Mouse (Mus musculus): ENCODE results near the gene Fkrp. TPM values are rescaled to one million over a fixed set of nuclear protein-coding genes. Genes with fewer than 3 reads are reported as not detected.
A peak's percentile ranks its signal among the peaks of the same experiment; 100 is the strongest.

The Fkrp gene
- polyA plus RNA-seq, 1 experiment from 2014 or later, result 8.7 TPM

- H3K36me3 ChIP-seq (replicated peaks; ENCODE audit: insufficient read depth, low read length), result peaks cover 41% of the 10 kb centered on the region
- H3K4me3 ChIP-seq (ENCODE audit: low read depth, low read length), result peak overlapping the region; percentile 84
- no peaks in the 10 kb centered on the region for H3K27me3 ChIP-seq (ENCODE audit: insufficient read depth, low read length)
- TF ChIP-seq CTCF (IDR thresholded peaks at IDR 0.05; ENCODE audit: low read depth) (no peak), EP300 (IDR thresholded peaks at IDR 0.05; ENCODE audit: low read depth) (no peak)
- H3K4me2 ChIP-seq (ENCODE audit: low read depth, low read length), result peak overlapping the region; percentile 91
- WGBS (ENCODE audit: insufficient replicate concordance), result 76% methylated on average over 8 of the region's 8 CpGs
- no peak overlapping the region for H3K27ac ChIP-seq (ENCODE audit: low read depth)
- H3K9ac ChIP-seq (replicated peaks), result peak overlapping the region; percentile 11; the same call in 1 of the 2 replicates
- H3K9me3 ChIP-seq (ENCODE audit: low read length), result no peaks in the 10 kb centered on the region
- peaks cover 31% of the 10 kb centered on the region for H3K4me1 ChIP-seq (ENCODE audit: insufficient read depth)
- DNase-seq, result no peak
- ATAC-seq, result no peak
Observed at GRCm38 (mm10) chr7:16785541-16786083, 30.9 kb downstream of the Fkrp start.

GRCm38 (mm10) chr7:16784498-16784976, 32.0 kb downstream of the Fkrp start:
- peak overlapping the region; percentile 81 for H3K9ac ChIP-seq (replicated peaks)
- DNase-seq, result peak; percentile 51
- no peak for ATAC-seq
- no peaks in the 10 kb centered on the region for H3K9me3 ChIP-seq (ENCODE audit: low read length)
- no peak for TF ChIP-seq EP300 (IDR thresholded peaks at IDR 0.05; ENCODE audit: low read depth)
- H3K27me3 ChIP-seq (ENCODE audit: insufficient read depth, low read length), result no peaks in the 10 kb centered on the region
- H3K4me2 ChIP-seq (ENCODE audit: low read depth, low read length), result peak overlapping the region; percentile 91
- H3K4me3 ChIP-seq (ENCODE audit: low read depth, low read length), result peak overlapping the region; percentile 84
- peaks cover 32% of the 10 kb centered on the region for H3K4me1 ChIP-seq (ENCODE audit: insufficient read depth)
- H3K27ac ChIP-seq (ENCODE audit: low read depth), result peak overlapping the region; percentile 97
- WGBS (ENCODE audit: insufficient replicate concordance), result 62% methylated on average over 10 of the region's 10 CpGs
- H3K36me3 ChIP-seq (replicated peaks; ENCODE audit: insufficient read depth, low read length), result peaks cover 32% of the 10 kb centered on the region

GRCm38 (mm10) chr7:16783758-16784415, 32.6 kb downstream of the Fkrp start:
- H3K27me3 ChIP-seq (ENCODE audit: insufficient read depth, low read length), result no peaks in the 10 kb centered on the region
- peak overlapping the region; percentile 97 for H3K27ac ChIP-seq (ENCODE audit: low read depth)
- DNase-seq (peak; percentile 72), ATAC-seq (no peak)
- WGBS (ENCODE audit: insufficient replicate concordance), result 47% methylated on average over 17 of the region's 17 CpGs
- H3K4me2 ChIP-seq (ENCODE audit: low read depth, low read length), result peak overlapping the region; percentile 91
- H3K4me3 ChIP-seq (ENCODE audit: low read depth, low read length), result peak overlapping the region; percentile 84
- peaks cover 28% of the 10 kb centered on the region for H3K36me3 ChIP-seq (replicated peaks; ENCODE audit: insufficient read depth, low read length)
- H3K9me3 ChIP-seq (ENCODE audit: low read length), result no peaks in the 10 kb centered on the region
- H3K9ac ChIP-seq (replicated peaks), result peak overlapping the region; percentile 81
- TF ChIP-seq CTCF (IDR thresholded peaks at IDR 0.05; ENCODE audit: low read depth), result no peak
- no peak for TF ChIP-seq EP300 (IDR thresholded peaks at IDR 0.05; ENCODE audit: low read depth)
- H3K4me1 ChIP-seq (ENCODE audit: insufficient read depth), result peaks cover 32% of the 10 kb centered on the region

GRCm38 (mm10) chr7:16783224-16783688, 33.3 kb downstream of the Fkrp start:
- ATAC-seq (peak; percentile 89), DNase-seq (peak; percentile 79)
- Histone ChIP-seq H3K4me1 (ENCODE audit: insufficient read depth) (peaks cover 32% of the 10 kb centered on the region), H3K27me3 (ENCODE audit: insufficient read depth, low read length) (no peaks in the 10 kb centered on the region), H3K4me3 (ENCODE audit: low read depth, low read length) (peak overlapping the region; percentile 84), H3K4me2 (ENCODE audit: low read depth, low read length) (peak overlapping the region; percentile 91), H3K9ac (replicated peaks) (peak overlapping the region; percentile 81), H3K9me3 (ENCODE audit: low read length) (no peaks in the 10 kb centered on the region), H3K36me3 (replicated peaks; ENCODE audit: insufficient read depth, low read length) (peaks cover 27% of the 10 kb centered on the region), H3K27ac (ENCODE audit: low read depth) (peak overlapping the region; percentile 97)
- TF ChIP-seq EP300 (IDR thresholded peaks at IDR 0.05; ENCODE audit: low read depth) (peak; percentile 33; the same call in 1 of the 2 replicates), CTCF (IDR thresholded peaks at IDR 0.05; ENCODE audit: low read depth) (no peak)
- 20% methylated on average over 10 of the region's 10 CpGs for WGBS (ENCODE audit: insufficient replicate concordance)

- Histone ChIP-seq H3K27me3 (ENCODE audit: insufficient read depth, low read length) (no peaks in the 10 kb centered on the region), H3K4me1 (ENCODE audit: insufficient read depth) (peaks cover 32% of the 10 kb centered on the region), H3K27ac (ENCODE audit: low read depth) (peak overlapping the region; percentile 97), H3K4me3 (ENCODE audit: low read depth, low read length) (peak overlapping the region; percentile 84), H3K9me3 (ENCODE audit: low read length) (no peaks in the 10 kb centered on the region), H3K4me2 (ENCODE audit: low read depth, low read length) (peak overlapping the region; percentile 91), H3K36me3 (replicated peaks; ENCODE audit: insufficient read depth, low read length) (peaks cover 21% of the 10 kb centered on the region), H3K9ac (replicated peaks) (peak overlapping the region; percentile 81)
- ATAC-seq (no peak), DNase-seq (no peak)
- 5% methylated on average over 11 of the region's 11 CpGs for WGBS (ENCODE audit: insufficient replicate concordance)
- TF ChIP-seq EP300 (IDR thresholded peaks at IDR 0.05; ENCODE audit: low read depth), result no peak
- TF ChIP-seq CTCF (IDR thresholded peaks at IDR 0.05; ENCODE audit: low read depth), result no peak
Observed at GRCm38 (mm10) chr7:16782555-16783125, 33.9 kb downstream of the Fkrp start.

All from liver, postnatal 0 days (tissue).